Mouse (Mus musculus) heart, embryonic 14.5 days (tissue): Measurements from ENCODE around the gene Crygd. TPM values are rescaled to one million over a fixed set of nuclear protein-coding genes. Genes with fewer than 3 reads are reported as not detected.

Experiments
- ATAC-seq: fragments of 200-750 bp; cut with Nextera tagmentation; 2 replicates; pipeline ENCODE4 v1.8.0; 2017; ENCODE audit warnings: low read depth, moderate TSS enrichment; ENCODE audit not compliant: insufficient number of reproducible peaks, insufficient read depth, low FRiP score
- H3K27ac ChIP-seq, 2 experiments: fragments of 200-500 bp in 1 of 2; fragments of 300-500 bp in 1 of 2; sonication (generic) in 1 of 2; replicated peaks in 1 of 2; 2 replicates each; pipeline ENCODE4 v1.5.1; 2012 to 2014; ENCODE audit warnings: low read depth in 2 of 2, low read length in 2 of 2, control low read depth in 1 of 2, mild to moderate bottlenecking in 1 of 2, mixed read lengths in 1 of 2; ENCODE audit not compliant: control insufficient read depth in 1 of 2, insufficient read depth in 1 of 2
- H3K27me3 ChIP-seq: fragments of 300-500 bp; sonication (generic); 2 replicates; pipeline ENCODE4 v1.6.1; 2014; ENCODE audit warnings: mild to moderate bottlenecking, low read length, control low read depth; ENCODE audit not compliant: control insufficient read depth, insufficient read depth
- H3K36me3 ChIP-seq: fragments of 300-500 bp; sonication (generic); 2 replicates; pipeline ENCODE4 v1.6.1; 2014; ENCODE audit warnings: mild to moderate bottlenecking, control low read depth, low read length, mixed read lengths; ENCODE audit not compliant: control insufficient read depth, insufficient read depth
- H3K4me1 ChIP-seq, 2 experiments: fragments of 200-500 bp in 1 of 2; fragments of 300-500 bp in 1 of 2; sonication (generic) in 1 of 2; 2 replicates each; pipeline ENCODE4 v1.6.1; 2012 to 2014; ENCODE audit warnings: low read length in 2 of 2, control low read depth in 1 of 2, mixed read lengths in 1 of 2; ENCODE audit not compliant: control insufficient read depth in 2 of 2, insufficient read depth in 2 of 2
- H3K4me2 ChIP-seq: fragments of 300-500 bp; sonication (generic); 2 replicates; pipeline ENCODE4 v1.6.1; 2014; ENCODE audit warnings: mild to moderate bottlenecking, low read length
- H3K4me3 ChIP-seq, 2 experiments: fragments of 200-500 bp in 1 of 2; fragments of 300-500 bp in 1 of 2; sonication (generic) in 1 of 2; 2 replicates each; pipeline ENCODE4 v1.5.1; 2012 to 2014; ENCODE audit warnings: low read length in 2 of 2, mild to moderate bottlenecking in 2 of 2, control low read depth in 1 of 2, low read depth in 1 of 2, moderate library complexity in 1 of 2; ENCODE audit not compliant: control insufficient read depth in 1 of 2, insufficient read depth in 1 of 2
- H3K9ac ChIP-seq: fragments of 300-500 bp; sonication (generic); 2 replicates; pipeline ENCODE4 v1.6.1; 2014; ENCODE audit warnings: mild to moderate bottlenecking, low read length
- H3K9me3 ChIP-seq: fragments of 300-500 bp; sonication (generic); 2 replicates; pipeline ENCODE4 v1.6.1; 2016; ENCODE audit warnings: low read length, control low read depth; ENCODE audit not compliant: control insufficient read depth
- WGBS: fragments of 180-500 bp; shearing (Covaris S2); extraction: QIAGEN DNeasy Blood & Tissue Kit; methylation state at CpG from one replicate; pipeline ENCODE4 v1.1.7; 2014; 5-methylcytosine and 5-hydroxymethylcytosine counted together
- polyA plus RNA-seq: library from polyadenylated mRNA; unstranded; fragments of >200 nt; fragmentation: Nextera tagmentation; extraction: Ambion mirVana; gene quantifications from 2 replicates; pipeline ENCODE4 v1.2.1, GENCODE M21; 2014

Gene Crygd
- polyA plus RNA-seq, 1 experiment from 2014 or later = not detected

- H3K9me3 ChIP-seq = no peaks in the 10 kb centered on the region
- no peaks in the 10 kb centered on the region for H3K4me1 ChIP-seq
- 78% methylated on average over 3 of the region's 3 CpGs for WGBS
- H3K27me3 ChIP-seq = no peaks in the 10 kb centered on the region
- ATAC-seq = no peak
- no peak overlapping the region for H3K4me3 ChIP-seq
- no peaks in the 10 kb centered on the region for H3K36me3 ChIP-seq
- no peak overlapping the region for H3K4me2 ChIP-seq
- H3K9ac ChIP-seq = no peak overlapping the region
- H3K27ac ChIP-seq = no peak overlapping the region
Observed at GRCm38 (mm10) chr1:65096953-65097352, 33.7 kb upstream of the Crygd start.

DNA sequence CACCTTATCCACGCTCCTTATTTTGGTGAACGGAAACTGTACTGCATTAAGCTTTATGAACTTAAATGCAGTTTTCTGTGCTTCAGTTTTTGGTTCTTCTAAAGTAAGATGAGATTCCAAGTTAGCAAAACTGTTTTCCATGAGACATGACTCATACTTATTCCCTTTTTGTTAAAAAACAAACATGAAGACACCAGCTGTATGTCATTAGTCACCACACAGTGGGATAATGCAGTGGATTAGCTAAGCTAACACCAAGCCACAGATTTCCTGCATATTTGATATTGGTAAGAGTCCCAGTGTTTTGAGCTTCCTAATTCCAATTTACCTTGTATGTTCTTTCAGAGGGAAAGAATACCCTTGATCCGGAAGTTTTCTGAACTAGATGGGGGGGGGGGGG lies 28.3 kb upstream of the Crygd start:
- Histone ChIP-seq H3K9me3 (no peaks in the 10 kb centered on the region), H3K4me1 (no peaks in the 10 kb centered on the region), H3K27ac (no peak overlapping the region), H3K27me3 (no peaks in the 10 kb centered on the region), H3K4me2 (no peak overlapping the region), H3K9ac (no peak overlapping the region), H3K4me3 (no peak overlapping the region), H3K36me3 (no peaks in the 10 kb centered on the region)
- 87% methylated on average over 3 of the region's 3 CpGs for WGBS
- no peak for ATAC-seq

GRCm38 (mm10) chr1:65090370-65090769 lies 27.1 kb upstream of the Crygd start:
- H3K4me3 ChIP-seq = no peak overlapping the region
- 58% methylated on average over 2 of the region's 2 CpGs for WGBS
- no peak for ATAC-seq

DNA sequence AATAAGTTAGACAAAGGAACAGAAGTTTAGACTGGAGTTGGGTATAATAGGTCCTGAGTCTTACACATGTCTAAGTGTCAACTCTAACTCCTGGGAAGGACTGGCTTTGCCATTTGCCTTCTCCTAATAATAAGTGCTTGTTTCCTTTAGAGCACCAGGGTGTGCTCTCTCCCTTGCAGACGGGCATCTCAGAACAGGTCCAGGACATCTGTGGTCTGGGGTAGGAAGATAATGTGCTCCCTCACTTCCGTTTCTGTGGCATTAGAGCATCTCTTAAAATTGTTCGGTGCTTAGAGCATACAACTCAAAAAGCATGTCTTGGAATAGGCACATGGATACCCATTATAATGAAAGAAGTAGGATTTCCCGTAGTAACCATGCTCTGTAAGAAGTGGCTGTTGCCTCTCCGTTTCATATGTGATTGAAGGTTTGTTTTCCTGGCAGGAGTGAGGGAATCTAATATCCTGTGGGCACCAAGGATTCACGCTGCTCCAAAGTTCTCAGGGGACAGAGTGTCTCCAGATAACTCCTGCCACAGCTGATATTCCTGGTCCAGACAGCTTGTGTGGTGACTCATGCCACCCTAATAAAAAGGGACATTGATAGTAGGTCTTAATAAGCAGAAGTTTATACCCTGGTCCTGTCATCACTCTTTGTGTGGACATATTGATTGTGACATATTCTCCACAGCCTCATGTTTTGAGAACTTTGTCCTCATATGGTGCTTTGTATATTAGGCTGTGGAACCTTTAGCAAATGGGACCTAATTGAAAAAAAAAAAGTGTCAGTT lies 25.5 kb upstream of the Crygd start:
- no peaks in the 10 kb centered on the region for H3K9me3 ChIP-seq
- no peaks in the 10 kb centered on the region for H3K4me1 ChIP-seq
- no peak overlapping the region for H3K9ac ChIP-seq
- no peak overlapping the region for H3K4me3 ChIP-seq
- H3K36me3 ChIP-seq = no peaks in the 10 kb centered on the region
- H3K27ac ChIP-seq = no peak overlapping the region
- H3K4me2 ChIP-seq = no peak overlapping the region
- 62% methylated on average over 6 of the region's 6 CpGs for WGBS
- ATAC-seq = no peak
- H3K27me3 ChIP-seq = no peaks in the 10 kb centered on the region

More at GRCm38 (mm10) chr1:65090370-65090769, 27.1 kb upstream of the Crygd start:
- H3K36me3 ChIP-seq = no peaks in the 10 kb centered on the region
- H3K4me2 ChIP-seq = no peak overlapping the region
- H3K4me1 ChIP-seq = no peaks in the 10 kb centered on the region
- no peaks in the 10 kb centered on the region for H3K9me3 ChIP-seq
- H3K27me3 ChIP-seq = no peaks in the 10 kb centered on the region
- no peak overlapping the region for H3K9ac ChIP-seq
- H3K27ac ChIP-seq = no peak overlapping the region

GRCm38 (mm10) chr1:65082188-65082587 lies 18.9 kb upstream of the Crygd start, which contains the start of gene Crygb:
Gene Crygb (minus strand): TSS chr1:65082288.
- H3K9ac ChIP-seq = no peak within 1 kb of the TSS
- no peak for ATAC-seq
- no peaks in the 10 kb centered on the region for H3K4me1 ChIP-seq
- no peak within 1 kb of the TSS for H3K27ac ChIP-seq
- no peaks in the 10 kb centered on the region for H3K36me3 ChIP-seq
- H3K27me3 ChIP-seq = no peaks in the 10 kb centered on the region
- 0 out of 2 replicates have a peak within 1 kb of the TSS, but pooled peaks have one; percentile 16 for H3K4me2 ChIP-seq
- H3K4me3 ChIP-seq = no peak within 1 kb of the TSS
- 0 out of 2 replicates have a peak, but pooled peaks cover 3% of the 10 kb centered on the region for H3K9me3 ChIP-seq
- 45% methylated on average over 7 of the region's 7 CpGs for whole genome bisulfite sequencing

- no peak for ATAC-seq
Observed at GRCm38 (mm10) chr1:65075607-65076006, 12.4 kb upstream of the Crygd start.

GRCm38 (mm10) chr1:65073589-65073988 lies 10.3 kb upstream of the Crygd start, which contains the start of gene Crygc:
Gene Crygc (minus strand): TSS chr1:65073689.
- Histone ChIP-seq H3K9me3 (0 out of 2 replicates have a peak, but pooled peaks cover under 1% of the 10 kb centered on the region), H3K9ac (no peak within 1 kb of the TSS), H3K36me3 (no peaks in the 10 kb centered on the region), H3K4me1 (no peaks in the 10 kb centered on the region; a peak in 1 of 4 replicates), H3K4me3 (no peak within 1 kb of the TSS), H3K27ac (no peak within 1 kb of the TSS), H3K4me2 (no peak within 1 kb of the TSS), H3K27me3 (no peaks in the 10 kb centered on the region)
- no peak for ATAC-seq
- WGBS = 74% methylated on average over 6 of the region's 6 CpGs

More at GRCm38 (mm10) chr1:65075607-65076006, 12.4 kb upstream of the Crygd start:
- Histone ChIP-seq H3K4me1 (no peaks in the 10 kb centered on the region; a peak in 1 of 4 replicates), H3K36me3 (no peaks in the 10 kb centered on the region), H3K27me3 (no peaks in the 10 kb centered on the region), H3K9me3 (0 out of 2 replicates have a peak, but pooled peaks cover 3% of the 10 kb centered on the region), H3K4me3 (no peak overlapping the region), H3K9ac (no peak overlapping the region), H3K4me2 (no peak overlapping the region), H3K27ac (no peak overlapping the region)
- WGBS = 16% methylated on average over 5 of the region's 5 CpGs
